Mouse (Mus musculus): ENCODE data around the gene Phox2a. TPM values are rescaled to one million over a fixed set of nuclear protein-coding genes. Genes with fewer than 3 reads are reported as not detected.

Gene Phox2a
- total RNA-seq, 4 experiments from 2014 or later: 26.7 to 57.2 (median 44.6) TPM

GRCm38 (mm10) chr7:101837606-101838471 lies 19.7 kb downstream of the Phox2a start, which contains the start of gene Inppl1:
Inppl1 (minus strand) TSS chr7:101838229.
- peak; percentile 90 for DNase-seq

- DNase-seq: no peak
Observed at GRCm38 (mm10) chr7:101844186-101844585, 26.1 kb downstream of the Phox2a start.

GRCm38 (mm10) chr7:101847934-101848333 lies 29.8 kb downstream of the Phox2a start:
- DNase-seq: no peak

- DNase-seq: no peak
Observed at GRCm38 (mm10) chr7:101851689-101852088, 33.6 kb downstream of the Phox2a start.

- DNase-seq: no peak
Observed at GRCm38 (mm10) chr7:101852846-101853245, 34.7 kb downstream of the Phox2a start.

GRCm38 (mm10) chr7:101853816-101854215 lies 35.7 kb downstream of the Phox2a start:
- DNase-seq: no peak

- no peak for DNase-seq
Observed at GRCm38 (mm10) chr7:101857094-101857493, 39.0 kb downstream of the Phox2a start, which contains the start of gene Folr2. Folr2 (minus strand) TSS chr7:101857194.

GRCm38 (mm10) chr7:101858362-101858761 lies 40.2 kb downstream of the Phox2a start:
- DNase-seq: no peak

GRCm38 (mm10) chr7:101860978-101861377 lies 42.9 kb downstream of the Phox2a start:
- DNase-seq: no peak

GRCm38 (mm10) chr7:101862291-101862690 lies 44.2 kb downstream of the Phox2a start:
- DNase-seq: no peak

- DNase-seq: no peak
Observed at GRCm38 (mm10) chr7:101863415-101863814, 45.3 kb downstream of the Phox2a start, which contains the start of gene Anapc15. Anapc15 (plus strand) TSS chr7:101863715.

GRCm38 (mm10) chr7:101866491-101867265 lies 48.6 kb downstream of the Phox2a start:
- no peak for DNase-seq

GRCm38 (mm10) chr7:101867482-101867881 lies 49.4 kb downstream of the Phox2a start:
- no peak for DNase-seq

GRCm38 (mm10) chr7:101868241-101869162 lies 50.4 kb downstream of the Phox2a start:
- no peak for DNase-seq

- no peak for DNase-seq
Observed at GRCm38 (mm10) chr7:101869163-101869500, 51.0 kb downstream of the Phox2a start.

GRCm38 (mm10) chr7:101870629-101871028 lies 52.5 kb downstream of the Phox2a start, which contains the start of gene Folr1:
Folr1 (minus strand) TSS chr7:101870788.
- no peak for DNase-seq

GRCm38 (mm10) chr7:101871296-101871695 lies 53.2 kb downstream of the Phox2a start:
- no peak for DNase-seq

Other genes starting within 250 kb of the Phox2a start
- under 1 TPM in 2 of 4 experiments, not detected in 2; 0.12 TPM for gene Art2b, start 232.7 kb upstream of the Phox2a start, total RNA-seq (2022)
- gene Clpb, start 154.7 kb upstream of the Phox2a start, total RNA-seq (2022): 10 to 100 TPM; 67.7 to 90.7 (median 77.9) TPM
- gene Inppl1, start 19.9 kb downstream of the Phox2a start, total RNA-seq (2022): 100 to 1,000 TPM in 2 of 4 experiments, 10 to 100 TPM in 2; 76.9 to 104 (median 101) TPM
- gene Folr2, start 38.9 kb downstream of the Phox2a start, total RNA-seq (2022): 1 to 10 TPM; 1.2 to 4.7 (median 2.8) TPM
- 10 to 100 TPM; 29.6 to 34.8 (median 30.7) TPM for gene Anapc15, start 45.4 kb downstream of the Phox2a start, total RNA-seq (2022)
- gene Folr1, start 52.5 kb downstream of the Phox2a start, total RNA-seq (2022): 1 to 10 TPM in 2 of 4 experiments, not detected in 2; 4.0 to 5.9 TPM
- gene Lamtor1, start 87.6 kb downstream of the Phox2a start, total RNA-seq (2022): 100 to 1,000 TPM in 3 of 4 experiments, 10 to 100 TPM in 1; 92.8 to 107 (median 104) TPM
- not detected for gene Tomt, start 88.0 kb downstream of the Phox2a start, total RNA-seq (2022)
- 10 to 100 TPM; 11.3 to 19.1 (median 16.7) TPM for gene Lrrc51, start 115.6 kb downstream of the Phox2a start, total RNA-seq (2022)
- 100 to 1,000 TPM; 191 to 248 (median 221) TPM for gene Numa1, start 115.8 kb downstream of the Phox2a start, total RNA-seq (2022)
- 10 to 100 TPM in 2 of 4 experiments, 1 to 10 TPM in 2; 8.1 to 12.5 (median 10.1) TPM for gene Il18bp, start 200.4 kb downstream of the Phox2a start, total RNA-seq (2022)
- 10 to 100 TPM; 34.1 to 56.0 (median 38.4) TPM for gene Rnf121, start 247.2 kb downstream of the Phox2a start, total RNA-seq (2022)
- gene Xndc1, start 247.2 kb downstream of the Phox2a start, total RNA-seq (2022): 10 to 100 TPM; 12.4 to 23.7 (median 18.7) TPM
- gene Xntrpc, start 247.4 kb downstream of the Phox2a start, total RNA-seq (2022): 1 to 10 TPM; 1.1 to 3.5 (median 1.5) TPM

Measured in adrenal gland, adult 8-10 months (tissue).